Mouse (Mus musculus) limb, embryonic 12.5 days (tissue): ENCODE data around the gene Mettl11b. TPM values are rescaled to one million over a fixed set of nuclear protein-coding genes. Genes with fewer than 3 reads are reported as not detected.
A peak's percentile ranks its signal among the peaks of the same experiment; 100 is the strongest.

Source experiments
- ATAC-seq: fragments of 200-750 bp; cut with Nextera tagmentation; 2 replicates; pipeline ENCODE4 v1.8.0; 2017; ENCODE audit warnings: low read depth, moderate TSS enrichment; ENCODE audit not compliant: insufficient number of reproducible peaks, insufficient read depth, low FRiP score, low TSS enrichment
- H3K27ac ChIP-seq: fragments of 300-500 bp; sonication (generic); 2 replicates; pipeline ENCODE4 v1.5.1; 2016; ENCODE audit warnings: mild to moderate bottlenecking, moderate library complexity
- H3K27me3 ChIP-seq: fragments of 300-500 bp; sonication (generic); 2 replicates; pipeline ENCODE4 v1.6.1; 2016; ENCODE audit warnings: mild to moderate bottlenecking, moderate library complexity
- H3K36me3 ChIP-seq: fragments of 300-500 bp; sonication (generic); 2 replicates; pipeline ENCODE4 v1.6.1; 2016; ENCODE audit warnings: mild to moderate bottlenecking, moderate library complexity
- H3K4me1 ChIP-seq: fragments of 300-500 bp; sonication (generic); replicated peaks from 2 replicates; pipeline ENCODE4 v1.6.1; 2016
- H3K4me2 ChIP-seq: fragments of 300-500 bp; sonication (generic); 2 replicates; pipeline ENCODE4 v1.6.1; 2016; ENCODE audit warnings: mild to moderate bottlenecking, moderate library complexity
- H3K4me3 ChIP-seq: fragments of 300-500 bp; sonication (generic); replicated peaks from 2 replicates; pipeline ENCODE4 v1.5.1; 2016; ENCODE audit warnings: mild to moderate bottlenecking
- H3K9ac ChIP-seq: fragments of 300-500 bp; sonication (generic); replicated peaks from 2 replicates; pipeline ENCODE4 v1.6.1; 2016; ENCODE audit warnings: mild to moderate bottlenecking, moderate library complexity
- H3K9me3 ChIP-seq: fragments of 300-500 bp; sonication (generic); 2 replicates; pipeline ENCODE4 v1.6.1; 2016; ENCODE audit warnings: mild to moderate bottlenecking, moderate library complexity
- WGBS: fragments of 180-500 bp; shearing (Covaris S2); methylation state at CpG from one replicate; pipeline ENCODE4 v1.1.7; 2016; 5-methylcytosine and 5-hydroxymethylcytosine counted together
- polyA plus RNA-seq: library from polyadenylated mRNA; unstranded; fragments of >200 nt; fragmentation: Nextera tagmentation; extraction: Ambion mirVana; gene quantifications from 2 replicates; pipeline ENCODE4 v1.2.1, GENCODE M21; 2016

Mettl11b gene
- polyA plus RNA-seq, 1 experiment from 2014 or later, result 0.21 TPM

- peak; percentile 75; the same call in 1 of the 2 replicates for ATAC-seq
- H3K9me3 ChIP-seq, result no peaks in the 10 kb centered on the region
- no peaks in the 10 kb centered on the region for H3K36me3 ChIP-seq
- H3K4me1 ChIP-seq, result peaks cover 20% of the 10 kb centered on the region
- H3K4me2 ChIP-seq, result no peak overlapping the region
- no peaks in the 10 kb centered on the region for H3K27me3 ChIP-seq
- H3K4me3 ChIP-seq, result no peak overlapping the region
- WGBS, result 15% methylated on average over 2 of the region's 2 CpGs
- no peak overlapping the region for H3K9ac ChIP-seq
- peak overlapping the region; percentile 73 for H3K27ac ChIP-seq
These were observed 42.0 kb downstream of the Mettl11b start for GRCm38 (mm10) chr1:163682935-163683430.

DNA sequence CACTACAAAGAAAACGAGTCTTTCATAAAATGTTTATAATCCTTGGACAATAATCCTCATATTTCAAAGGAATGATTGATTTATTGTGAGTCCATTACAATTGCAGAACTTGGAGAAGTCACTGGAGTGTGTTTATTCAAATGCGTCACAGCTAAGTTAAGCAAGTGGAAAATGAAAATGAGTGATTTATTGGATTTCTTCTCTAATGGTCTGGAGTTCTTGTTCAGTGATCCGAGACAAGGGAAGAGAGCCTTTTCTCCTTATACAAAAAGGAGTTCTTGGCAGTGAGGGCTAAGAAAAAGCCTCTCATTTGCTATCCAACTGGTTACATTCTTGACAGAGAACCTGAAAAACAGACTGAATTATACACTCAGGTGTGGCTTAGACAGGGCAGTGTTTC is 42.9 kb downstream of the Mettl11b start:
- H3K27me3 ChIP-seq, result no peaks in the 10 kb centered on the region
- H3K4me1 ChIP-seq, result peaks cover 20% of the 10 kb centered on the region
- WGBS, result 46% methylated on average over 3 of the region's 3 CpGs
- no peaks in the 10 kb centered on the region for H3K9me3 ChIP-seq
- peak overlapping the region; percentile 73 for H3K27ac ChIP-seq
- H3K4me2 ChIP-seq, result no peak overlapping the region
- ATAC-seq, result no peak
- H3K36me3 ChIP-seq, result no peaks in the 10 kb centered on the region
- no peak overlapping the region for H3K9ac ChIP-seq
- H3K4me3 ChIP-seq, result no peak overlapping the region

DNA sequence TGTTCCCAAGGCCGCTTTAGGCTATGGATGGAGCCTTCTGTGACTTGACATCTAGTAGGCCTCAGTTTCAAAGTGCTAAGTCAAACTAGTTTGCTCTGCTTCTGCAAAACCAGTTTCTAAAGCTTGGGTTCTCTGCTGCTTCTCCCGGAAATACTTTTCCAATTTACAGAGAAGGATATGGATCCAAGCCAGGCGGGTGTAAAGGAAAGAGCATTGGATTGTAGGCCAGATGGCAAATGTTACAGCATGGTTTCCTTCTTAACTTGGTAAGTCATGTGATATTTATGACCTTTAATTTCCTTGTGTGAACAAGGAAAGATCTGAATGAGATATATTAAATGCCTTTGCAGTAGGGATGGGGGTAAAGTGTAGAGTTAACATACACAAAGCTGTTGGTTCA is 52.2 kb downstream of the Mettl11b start:
- WGBS, result 81% methylated on average over 3 of the region's 3 CpGs
- no peaks in the 10 kb centered on the region for H3K27me3 ChIP-seq
- no peak overlapping the region for H3K27ac ChIP-seq
- H3K9me3 ChIP-seq, result no peaks in the 10 kb centered on the region
- H3K9ac ChIP-seq, result no peak overlapping the region
- H3K36me3 ChIP-seq, result no peaks in the 10 kb centered on the region
- H3K4me1 ChIP-seq, result peaks cover 12% of the 10 kb centered on the region
- no peak overlapping the region for H3K4me2 ChIP-seq
- no peak overlapping the region for H3K4me3 ChIP-seq
- no peak for ATAC-seq

GRCm38 (mm10) chr1:163671326-163671725 is 53.7 kb downstream of the Mettl11b start:
- no peak for ATAC-seq
- no peak overlapping the region for H3K4me3 ChIP-seq
- no peaks in the 10 kb centered on the region for H3K9me3 ChIP-seq
- H3K36me3 ChIP-seq, result no peaks in the 10 kb centered on the region
- H3K27ac ChIP-seq, result 0 out of 2 replicates have a peak overlapping the region, but pooled peaks have one; percentile 82
- H3K4me2 ChIP-seq, result no peak overlapping the region
- 77% methylated on average over 4 of the region's 4 CpGs for WGBS
- no peaks in the 10 kb centered on the region for H3K27me3 ChIP-seq
- no peak overlapping the region for H3K9ac ChIP-seq
- H3K4me1 ChIP-seq, result peaks cover 12% of the 10 kb centered on the region

DNA sequence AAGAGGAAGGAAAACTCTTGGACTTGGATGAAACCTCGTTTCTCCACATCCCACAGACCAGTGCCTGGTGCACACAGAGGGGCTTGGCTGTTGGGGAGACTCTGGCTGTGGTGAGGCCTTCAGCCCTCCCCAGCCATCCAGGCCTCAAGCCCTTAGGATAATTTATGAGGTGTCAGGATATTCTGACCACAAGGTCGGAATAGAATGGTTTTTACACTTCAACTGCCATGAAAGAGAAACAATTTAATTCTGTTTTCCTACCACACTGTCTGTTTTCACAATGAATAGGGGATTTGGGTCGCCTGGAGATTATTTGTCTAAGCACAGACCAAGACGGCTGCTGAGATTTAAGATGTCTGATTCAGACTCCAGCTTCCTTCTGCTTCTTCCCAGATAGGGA is 54.3 kb downstream of the Mettl11b start:
- H3K9ac ChIP-seq, result no peak overlapping the region
- H3K4me2 ChIP-seq, result no peak overlapping the region
- H3K27me3 ChIP-seq, result no peaks in the 10 kb centered on the region
- 18% methylated on average over 4 of the region's 4 CpGs for WGBS
- H3K27ac ChIP-seq, result peak overlapping the region; percentile 82
- H3K9me3 ChIP-seq, result no peaks in the 10 kb centered on the region
- no peak for ATAC-seq
- H3K4me3 ChIP-seq, result no peak overlapping the region
- peaks cover 12% of the 10 kb centered on the region for H3K4me1 ChIP-seq
- no peaks in the 10 kb centered on the region for H3K36me3 ChIP-seq

DNA sequence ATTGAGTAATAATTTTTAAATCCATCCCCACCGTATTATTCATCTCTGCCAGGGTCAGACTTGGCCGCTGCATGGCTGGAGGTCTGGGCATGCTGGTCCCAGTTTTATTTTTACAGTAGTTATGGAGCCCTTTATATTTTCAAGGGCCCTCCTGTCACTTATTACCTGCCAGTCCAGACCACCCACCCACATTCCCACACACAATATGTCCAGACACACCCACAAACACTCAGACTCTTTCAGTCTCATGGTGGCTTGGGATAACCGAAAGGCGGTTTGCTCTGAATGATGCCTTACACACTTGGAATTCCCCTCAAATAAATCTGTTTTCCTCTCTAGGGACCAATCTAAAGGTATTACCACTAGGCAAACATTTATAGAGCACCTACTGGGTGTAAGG is 55.1 kb downstream of the Mettl11b start:
- no peak overlapping the region for H3K4me2 ChIP-seq
- ATAC-seq, result peak; percentile 63
- H3K4me1 ChIP-seq, result peaks cover 12% of the 10 kb centered on the region
- H3K36me3 ChIP-seq, result no peaks in the 10 kb centered on the region
- no peaks in the 10 kb centered on the region for H3K27me3 ChIP-seq
- WGBS, result 48% methylated on average over 4 of the region's 4 CpGs
- H3K9me3 ChIP-seq, result no peaks in the 10 kb centered on the region
- no peak overlapping the region for H3K9ac ChIP-seq
- H3K4me3 ChIP-seq, result no peak overlapping the region
- H3K27ac ChIP-seq, result peak overlapping the region; percentile 82

- no peak overlapping the region for H3K9ac ChIP-seq
- no peaks in the 10 kb centered on the region for H3K9me3 ChIP-seq
- H3K27ac ChIP-seq, result no peak overlapping the region
- H3K36me3 ChIP-seq, result no peaks in the 10 kb centered on the region
- H3K4me2 ChIP-seq, result no peak overlapping the region
- no peak for ATAC-seq
- peaks cover 30% of the 10 kb centered on the region for H3K4me1 ChIP-seq
- no peaks in the 10 kb centered on the region for H3K27me3 ChIP-seq
- WGBS, result 94% methylated on average over 1 of the region's 1 CpGs
- no peak overlapping the region for H3K4me3 ChIP-seq
These were observed 62.6 kb downstream of the Mettl11b start for GRCm38 (mm10) chr1:163662416-163662815.

GRCm38 (mm10) chr1:163658535-163658928 is 66.5 kb downstream of the Mettl11b start:
- no peaks in the 10 kb centered on the region for H3K36me3 ChIP-seq
- H3K4me1 ChIP-seq, result peaks cover 38% of the 10 kb centered on the region
- H3K27ac ChIP-seq, result peak overlapping the region; percentile 24; the same call in 1 of the 2 replicates
- H3K9me3 ChIP-seq, result no peaks in the 10 kb centered on the region
- H3K27me3 ChIP-seq, result no peaks in the 10 kb centered on the region
- H3K4me3 ChIP-seq, result no peak overlapping the region
- ATAC-seq, result peak; percentile 67
- no peak overlapping the region for H3K4me2 ChIP-seq
- no peak overlapping the region for H3K9ac ChIP-seq

- Histone ChIP-seq H3K27ac (peak overlapping the region; percentile 53; the same call in 1 of the 2 replicates), H3K4me2 (no peak overlapping the region), H3K9me3 (no peaks in the 10 kb centered on the region), H3K27me3 (no peaks in the 10 kb centered on the region), H3K9ac (no peak overlapping the region), H3K36me3 (no peaks in the 10 kb centered on the region), H3K4me3 (no peak overlapping the region), H3K4me1 (peaks cover 38% of the 10 kb centered on the region)
- ATAC-seq, result peak; percentile 81
- 23% methylated on average over 7 of the region's 7 CpGs for WGBS
These were observed 67.1 kb downstream of the Mettl11b start for GRCm38 (mm10) chr1:163657766-163658534.

DNA sequence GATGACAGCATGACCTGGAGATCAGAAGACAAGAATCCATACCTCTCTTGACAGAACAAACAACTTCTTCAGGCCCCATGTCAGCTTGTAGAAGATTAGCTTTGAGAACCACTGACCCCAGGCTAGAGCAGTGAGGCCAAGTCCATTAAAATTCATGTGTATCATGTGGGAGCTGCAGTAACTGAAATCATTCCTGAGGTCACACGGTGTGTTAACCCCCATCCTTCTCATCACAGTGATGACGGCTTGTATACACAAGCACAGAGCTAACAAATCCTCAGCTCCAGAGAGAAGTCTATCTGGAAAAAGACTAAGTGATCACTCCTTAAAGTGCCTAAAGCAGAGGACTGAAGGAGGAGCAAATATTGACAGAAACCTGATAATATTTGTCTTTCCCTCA is 68.0 kb downstream of the Mettl11b start:
- WGBS, result 61% methylated on average over 2 of the region's 2 CpGs
- Histone ChIP-seq H3K9me3 (no peaks in the 10 kb centered on the region), H3K4me2 (no peak overlapping the region), H3K27ac (no peak overlapping the region), H3K36me3 (no peaks in the 10 kb centered on the region), H3K4me1 (peaks cover 38% of the 10 kb centered on the region), H3K27me3 (no peaks in the 10 kb centered on the region), H3K4me3 (no peak overlapping the region), H3K9ac (no peak overlapping the region)
- no peak for ATAC-seq

DNA sequence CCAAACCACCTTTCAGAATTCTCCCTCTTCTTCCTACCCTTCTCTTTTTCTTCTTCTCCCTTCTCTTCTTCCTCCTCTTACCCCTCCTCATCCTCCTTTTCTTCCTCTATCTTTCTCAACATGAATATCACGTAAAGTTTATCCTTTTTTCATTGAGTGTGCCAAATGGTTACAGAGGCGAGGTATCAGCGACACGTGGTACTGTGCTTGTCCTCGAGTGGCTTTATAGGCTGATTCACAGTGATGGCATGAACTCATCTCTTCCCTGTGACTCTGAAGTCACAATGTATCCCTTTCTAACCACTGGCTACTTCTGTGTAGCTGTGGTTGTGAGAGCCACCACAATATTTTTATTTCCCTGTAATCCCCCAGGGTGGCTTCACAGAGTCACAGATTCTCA is 68.6 kb downstream of the Mettl11b start:
- Histone ChIP-seq H3K4me1 (peaks cover 41% of the 10 kb centered on the region), H3K9ac (no peak overlapping the region), H3K4me2 (no peak overlapping the region), H3K9me3 (no peaks in the 10 kb centered on the region), H3K36me3 (no peaks in the 10 kb centered on the region), H3K27me3 (no peaks in the 10 kb centered on the region), H3K27ac (no peak overlapping the region), H3K4me3 (no peak overlapping the region)
- 92% methylated on average over 5 of the region's 5 CpGs for WGBS
- no peak for ATAC-seq
